Mouse (Mus musculus) liver, embryonic 14.5 days (tissue): Measurements from ENCODE around the gene Prkd1.

Source experiments
- CTCF ChIP-seq: IDR thresholded peaks from 2 replicates; pipeline ENCODE4 v1.5.1; 2016; ENCODE audit warnings: antibody characterized with exemption, low read depth, control low read depth
- EP300 ChIP-seq: IDR thresholded peaks from 2 replicates; pipeline ENCODE4 v1.6.1; 2016; ENCODE audit warnings: antibody characterized with exemption, low read depth

DNA sequence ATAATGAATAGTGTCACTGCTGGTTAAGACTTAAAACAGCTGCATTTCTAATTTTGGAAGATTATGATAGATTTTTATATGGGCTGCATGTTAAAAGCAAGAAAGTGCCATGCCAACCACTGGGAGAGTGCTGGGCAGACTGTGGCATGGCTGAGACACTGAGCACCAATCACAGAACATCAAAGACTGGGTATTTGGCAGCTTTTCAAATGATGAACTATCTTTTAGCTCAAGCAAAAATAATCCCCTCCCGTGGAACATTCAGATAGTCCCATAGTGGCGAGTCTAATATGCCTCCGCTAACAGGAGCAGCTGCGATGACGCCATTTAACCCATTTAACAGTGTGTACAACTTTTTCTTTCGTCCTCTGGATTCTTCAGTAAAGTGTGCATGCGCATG is 169.1 kb downstream of the Prkd1 start:
- TF ChIP-seq CTCF, result no peak
- TF ChIP-seq EP300, result no peak
